Mouse (Mus musculus): ENCODE data around the gene Srrd.

- TF ChIP-seq POLR2A (IDR thresholded peaks at IDR 0.05; ENCODE audit: low read depth, low read length) (no peak), CTCF (conservative IDR thresholded peaks at IDR 0.05 in 1 of 2, IDR thresholded peaks at IDR 0.05 in 1 of 2; ENCODE audit: low read depth in 2 of 2, low read length in 2 of 2) (no peak), POLR2AphosphoS2 (IDR thresholded peaks at IDR 0.05; ENCODE audit: low read depth, low read length) (no peak), ZMIZ1 (IDR thresholded peaks at IDR 0.05; ENCODE audit: low read depth, low read length) (no peak), HCFC1 (IDR thresholded peaks at IDR 0.05; ENCODE audit: low read depth, low read length) (no peak), MAFK (IDR thresholded peaks at IDR 0.05; ENCODE audit: insufficient replicate concordance, low read length) (no peak), CHD2 (IDR thresholded peaks at IDR 0.05; ENCODE audit: low read length) (no peak), JUN (IDR thresholded peaks at IDR 0.05; ENCODE audit: insufficient read depth, low read depth, low read length) (no peak), USF1 (IDR thresholded peaks at IDR 0.05; ENCODE audit: low read depth, low read length) (no peak), GABPA (IDR thresholded peaks at IDR 0.05; ENCODE audit: insufficient replicate concordance, low read depth, low read length) (no peak), IRF4 (IDR thresholded peaks at IDR 0.05; ENCODE audit: low read depth, low read length) (no peak), MAX (IDR thresholded peaks at IDR 0.05; ENCODE audit: low read length) (no peak), MAZ (IDR thresholded peaks at IDR 0.05; ENCODE audit: low read depth, low read length) (no peak), ZNF384 (IDR thresholded peaks at IDR 0.05; ENCODE audit: low read depth, low read length) (no peak)
Measured at GRCm38 (mm10) chr5:112289236-112289635, 53.6 kb downstream of the Srrd start.
